ENCODE assay signal across 21 mouse cellular contexts in genomic region chr9:5472012-5472411, GRCm38 (mm10).
A peak's percentile ranks its signal among the peaks of the same experiment; 100 is the strongest.
DNase-seq lines count a peak whose midpoint lies in the region; ATAC-seq and TF ChIP-seq lines count a peak whose summit lies in the region.
"Had no signal": no experiment of that assay in that cellular context is flagged by ENCODE, and none has a peak within 500 bp of the region (broad histone marks: within the 10 kb centered on the region; RNA-seq: fewer than 3 reads in every experiment).

No protein-coding gene starts in this region.

- peak overlapping the region; percentile 57; the same call in 1 of the 2 replicates for H3K27ac ChIP-seq in left cerebral cortex, adult 2 months
- H3K27ac ChIP-seq: embryonic facial prominence, embryonic 15.5 days; forebrain, embryonic 10.5 days; forebrain, embryonic 15.5 days; heart, embryonic 10.5 days; hindbrain, embryonic 13.5 days; hindbrain, postnatal 0 days had no signal

- intact Hi-C loops in left cerebral cortex, adult 2 months (cut with DNase I) = no loop called here
- intact Hi-C loops in left cerebral cortex, postnatal 4 days (cut with DNase I) = no loop called here
- intact Hi-C loops in left cerebral cortex, postnatal 14 days (cut with DNase I) = no loop called here

- H3K4me3 ChIP-seq in left cerebral cortex, adult 2 months = no peak overlapping the region
- H3K4me3 ChIP-seq: embryonic facial prominence, embryonic 15.5 days; erythroblast, embryonic 14.5 days; forebrain, embryonic 10.5 days; forebrain, embryonic 15.5 days; heart, embryonic 10.5 days; hindbrain, embryonic 13.5 days had no signal

- peak; percentile 98 for ATAC-seq in frontal cortex, adult (ENCODE audit: low TSS enrichment)
- ATAC-seq: forebrain, embryonic 15.5 days; hindbrain, postnatal 0 days had no signal

- TF ChIP-seq CTCF in left cerebral cortex, adult 2 months (IDR thresholded peaks at IDR 0.05) = no peak

- DNase-seq in frontal cortex, postnatal 25 days (ENCODE audit: low spot score in 2 of 2) = no peak
- DNase-seq in left cerebral cortex, adult 2 months (ENCODE audit: extremely low spot score in 1 of 2, low spot score in 2 of 2) = no peak
- DNase-seq in left cerebral cortex, postnatal 4 days = no peak
- DNase-seq in brain, adult 2 months (ENCODE audit: low read depth, low spot score) = peak; percentile 73
- DNase-seq in left cerebral cortex, postnatal 14 days (ENCODE audit: low spot score in 2 of 2) = peak; percentile 36 to 67
- no peak for DNase-seq in embryo, embryonic 11 days
- no peak for DNase-seq in cerebellum, postnatal 25 days
- DNase-seq: adrenal gland, postnatal 10 days; cerebellum, adult 18-20 months; cerebellum, adult 9-11 months; gastrocnemius, postnatal 10 days; heart, adult 18-20 months; heart, postnatal 10 days had no signal

Comparison
In these comparisons a context has a peak if more than half of its experiments do, and no peak if none do; other contexts are left out.
1. DNase-seq: peak in brain, adult 2 months (single experiment) and left cerebral cortex, postnatal 14 days (2 of 2); none in frontal cortex, postnatal 25 days (0 of 2), left cerebral cortex, adult 2 months (0 of 2), left cerebral cortex, postnatal 4 days (single experiment), embryo, embryonic 11 days (single experiment) and cerebellum, postnatal 25 days (0 of 2).